Mouse (Mus musculus): ENCODE data around the gene Scube2. TPM values are rescaled to one million over a fixed set of nuclear protein-coding genes. Genes with fewer than 3 reads are reported as not detected.

The Scube2 gene
- polyA plus RNA-seq, 1 experiment from 2014 or later, result 0.79 TPM

GRCm38 (mm10) chr7:109781087-109781469, 84.4 kb downstream of the Scube2 start:
- Histone ChIP-seq H3K4me2 (replicated peaks; ENCODE audit: low read depth) (peak overlapping the region; percentile 94), H3K27me3 (ENCODE audit: control insufficient read depth, insufficient read depth, low read length) (no peaks in the 10 kb centered on the region; the same call in 1 of the 2 replicates), H3K4me3 (ENCODE audit: low read depth, low read length) (peak overlapping the region; percentile 48), H3K36me3 (ENCODE audit: control insufficient read depth, insufficient read depth, low read length) (no peaks in the 10 kb centered on the region), H3K9ac (ENCODE audit: low read length) (peak overlapping the region; percentile 45; the same call in 1 of the 2 replicates), H3K27ac (replicated peaks) (no peak overlapping the region), H3K4me1 (replicated peaks; ENCODE audit: control insufficient read depth, insufficient read depth) (peaks cover 5% of the 10 kb centered on the region; the same call in 1 of the 2 replicates), H3K9me3 (ENCODE audit: control insufficient read depth, low read length) (no peaks in the 10 kb centered on the region)
- no peak for DNase-seq (ENCODE audit: low spot score)
- ATAC-seq (ENCODE audit: low FRiP score, low TSS enrichment), result peak; percentile 79
- TF ChIP-seq CTCF (IDR thresholded peaks at IDR 0.05; ENCODE audit: low read depth), result no peak
- TF ChIP-seq EP300 (optimal IDR thresholded peaks at IDR 0.05), result no peak
- WGBS, result under 1% methylated on average over 22 of the region's 24 CpGs

GRCm38 (mm10) chr7:109772251-109772650, 93.2 kb downstream of the Scube2 start:
- no peak for TF ChIP-seq CTCF (IDR thresholded peaks at IDR 0.05; ENCODE audit: low read depth)
- no peak for TF ChIP-seq EP300 (optimal IDR thresholded peaks at IDR 0.05)
- H3K36me3 ChIP-seq (ENCODE audit: control insufficient read depth, insufficient read depth, low read length), result no peaks in the 10 kb centered on the region
- no peak overlapping the region for H3K9ac ChIP-seq (ENCODE audit: low read length)
- no peaks in the 10 kb centered on the region for H3K4me1 ChIP-seq (replicated peaks; ENCODE audit: control insufficient read depth, insufficient read depth)
- no peak overlapping the region for H3K4me3 ChIP-seq (ENCODE audit: low read depth, low read length)
- no peaks in the 10 kb centered on the region for H3K27me3 ChIP-seq (ENCODE audit: control insufficient read depth, insufficient read depth, low read length)
- no peak for ATAC-seq (ENCODE audit: low FRiP score, low TSS enrichment)
- no peak for DNase-seq (ENCODE audit: low spot score)
- H3K9me3 ChIP-seq (ENCODE audit: control insufficient read depth, low read length), result no peaks in the 10 kb centered on the region
- no peak overlapping the region for H3K4me2 ChIP-seq (replicated peaks; ENCODE audit: low read depth)
- no peak overlapping the region for H3K27ac ChIP-seq (replicated peaks)

GRCm38 (mm10) chr7:109768699-109769383, 96.6 kb downstream of the Scube2 start:
- no peak overlapping the region for H3K27ac ChIP-seq (replicated peaks)
- H3K4me1 ChIP-seq (replicated peaks; ENCODE audit: control insufficient read depth, insufficient read depth), result no peaks in the 10 kb centered on the region
- H3K36me3 ChIP-seq (ENCODE audit: control insufficient read depth, insufficient read depth, low read length), result no peaks in the 10 kb centered on the region
- no peaks in the 10 kb centered on the region for H3K27me3 ChIP-seq (ENCODE audit: control insufficient read depth, insufficient read depth, low read length)
- H3K9me3 ChIP-seq (ENCODE audit: control insufficient read depth, low read length), result no peaks in the 10 kb centered on the region
- TF ChIP-seq CTCF (IDR thresholded peaks at IDR 0.05; ENCODE audit: low read depth) (no peak), EP300 (optimal IDR thresholded peaks at IDR 0.05) (no peak)
- WGBS, result 46% methylated on average over 2 of the region's 2 CpGs
- no peak overlapping the region for H3K9ac ChIP-seq (ENCODE audit: low read length)
- no peak overlapping the region for H3K4me2 ChIP-seq (replicated peaks; ENCODE audit: low read depth)
- no peak overlapping the region for H3K4me3 ChIP-seq (ENCODE audit: low read depth, low read length)
- ATAC-seq (ENCODE audit: low FRiP score, low TSS enrichment) (no peak), DNase-seq (ENCODE audit: low spot score) (no peak)

GRCm38 (mm10) chr7:109767575-109768350, 97.7 kb downstream of the Scube2 start:
- Histone ChIP-seq H3K27ac (replicated peaks) (no peak overlapping the region), H3K9me3 (ENCODE audit: control insufficient read depth, low read length) (no peaks in the 10 kb centered on the region), H3K4me2 (replicated peaks; ENCODE audit: low read depth) (no peak overlapping the region), H3K4me3 (ENCODE audit: low read depth, low read length) (no peak overlapping the region), H3K4me1 (replicated peaks; ENCODE audit: control insufficient read depth, insufficient read depth) (no peaks in the 10 kb centered on the region), H3K27me3 (ENCODE audit: control insufficient read depth, insufficient read depth, low read length) (no peaks in the 10 kb centered on the region), H3K36me3 (ENCODE audit: control insufficient read depth, insufficient read depth, low read length) (no peaks in the 10 kb centered on the region), H3K9ac (ENCODE audit: low read length) (no peak overlapping the region)
- 72% methylated on average over 7 of the region's 7 CpGs for WGBS
- ATAC-seq (ENCODE audit: low FRiP score, low TSS enrichment), result no peak
- no peak for TF ChIP-seq CTCF (IDR thresholded peaks at IDR 0.05; ENCODE audit: low read depth)
- TF ChIP-seq EP300 (optimal IDR thresholded peaks at IDR 0.05), result no peak
- DNase-seq (ENCODE audit: low spot score), result no peak

- no peak overlapping the region for H3K9ac ChIP-seq (ENCODE audit: low read length)
- H3K36me3 ChIP-seq (ENCODE audit: control insufficient read depth, insufficient read depth, low read length), result no peaks in the 10 kb centered on the region
- no peaks in the 10 kb centered on the region for H3K9me3 ChIP-seq (ENCODE audit: control insufficient read depth, low read length)
- no peak for ATAC-seq (ENCODE audit: low FRiP score, low TSS enrichment)
- no peak overlapping the region for H3K27ac ChIP-seq (replicated peaks)
- no peak overlapping the region for H3K4me2 ChIP-seq (replicated peaks; ENCODE audit: low read depth)
- 73% methylated on average over 2 of the region's 2 CpGs for WGBS
- no peaks in the 10 kb centered on the region for H3K27me3 ChIP-seq (ENCODE audit: control insufficient read depth, insufficient read depth, low read length)
- no peak for TF ChIP-seq EP300 (optimal IDR thresholded peaks at IDR 0.05)
- TF ChIP-seq CTCF (IDR thresholded peaks at IDR 0.05; ENCODE audit: low read depth), result no peak
- H3K4me3 ChIP-seq (ENCODE audit: low read depth, low read length), result no peak overlapping the region
- no peak for DNase-seq (ENCODE audit: low spot score)
- no peaks in the 10 kb centered on the region for H3K4me1 ChIP-seq (replicated peaks; ENCODE audit: control insufficient read depth, insufficient read depth)
Measured at GRCm38 (mm10) chr7:109764009-109764408, 101.5 kb downstream of the Scube2 start.

GRCm38 (mm10) chr7:109756291-109756690, 109.2 kb downstream of the Scube2 start:
- DNase-seq (ENCODE audit: low spot score), result no peak
- ATAC-seq (ENCODE audit: low FRiP score, low TSS enrichment), result no peak
- H3K4me2 ChIP-seq (replicated peaks; ENCODE audit: low read depth), result no peak overlapping the region
- H3K4me3 ChIP-seq (ENCODE audit: low read depth, low read length), result no peak overlapping the region
- no peaks in the 10 kb centered on the region for H3K27me3 ChIP-seq (ENCODE audit: control insufficient read depth, insufficient read depth, low read length)
- TF ChIP-seq CTCF (IDR thresholded peaks at IDR 0.05; ENCODE audit: low read depth), result no peak
- TF ChIP-seq EP300 (optimal IDR thresholded peaks at IDR 0.05), result no peak
- no peaks in the 10 kb centered on the region for H3K9me3 ChIP-seq (ENCODE audit: control insufficient read depth, low read length)
- 98% methylated on average over 3 of the region's 3 CpGs for WGBS
- no peak overlapping the region for H3K27ac ChIP-seq (replicated peaks)
- H3K9ac ChIP-seq (ENCODE audit: low read length), result no peak overlapping the region
- H3K4me1 ChIP-seq (replicated peaks; ENCODE audit: control insufficient read depth, insufficient read depth), result no peaks in the 10 kb centered on the region
- no peaks in the 10 kb centered on the region for H3K36me3 ChIP-seq (ENCODE audit: control insufficient read depth, insufficient read depth, low read length)
